Mouse (Mus musculus): ENCODE results near the gene Trmu. TPM values are rescaled to one million over a fixed set of nuclear protein-coding genes. Genes with fewer than 3 reads are reported as not detected.
"Not testable (repeated sequence)": the region's sequence is repeated elsewhere in the genome, so short reads cannot be mapped to it uniquely, and the experiment has no call there.

Gene Trmu
- 10 to 100 TPM; 22.7 to 24.2 TPM for total RNA-seq (2021)
- long read RNA-seq, experiment 1, transcript Trmu-201 (11 exons, 1,526 nt): major isoform, 21 of 32 reads
- long read RNA-seq, experiment 1, partial matches to known transcripts: 0 of 32 reads
- long read RNA-seq, experiment 1, other reads (novel, unspliced or antisense): 11 of 32 reads
- long read RNA-seq, experiment 2, transcript Trmu-201 (11 exons, 1,526 nt): major isoform, 8 of 12 reads
- long read RNA-seq, experiment 2, partial matches to known transcripts: 1 of 12 reads
- long read RNA-seq, experiment 2, other reads (novel, unspliced or antisense): 3 of 12 reads

- peak; percentile 91 to 93 for DNase-seq
Observed at GRCm38 (mm10) chr15:85878848-85879497, at the start of gene Trmu. TSS of gene Trmu (plus strand) at chr15:85879312.

GRCm38 (mm10) chr15:85829470-85829869 lies 49.6 kb upstream of the Trmu start:
- DNase-seq: no peak

- DNase-seq: peak; percentile 90 to 92
Observed at GRCm38 (mm10) chr15:85831954-85832590, 47.0 kb upstream of the Trmu start, which contains the start of gene Ttc38. TSS of gene Ttc38 (plus strand) at chr15:85832306.

- DNase-seq: no peak
Observed at GRCm38 (mm10) chr15:85832599-85832998, 46.5 kb upstream of the Trmu start.

GRCm38 (mm10) chr15:85835335-85835734 lies 43.8 kb upstream of the Trmu start:
- no peak for DNase-seq

- DNase-seq: no peak
Observed at GRCm38 (mm10) chr15:85836887-85837286, 42.2 kb upstream of the Trmu start.

GRCm38 (mm10) chr15:85840983-85841382 lies 38.1 kb upstream of the Trmu start:
- DNase-seq: peak in 1 of 2 experiments; percentile 22

- no peak for DNase-seq
Observed at GRCm38 (mm10) chr15:85841796-85842360, 37.2 kb upstream of the Trmu start.

- DNase-seq: no peak
Observed at GRCm38 (mm10) chr15:85845071-85845470, 34.0 kb upstream of the Trmu start.

- DNase-seq: no peak
Observed at GRCm38 (mm10) chr15:85851656-85852392, 27.3 kb upstream of the Trmu start.

- DNase-seq: peak in 1 of 2 experiments; percentile 12
Observed at GRCm38 (mm10) chr15:85858980-85859489, 20.1 kb upstream of the Trmu start.

GRCm38 (mm10) chr15:85859490-85860031 lies 19.6 kb upstream of the Trmu start, which contains the start of gene Gtse1:
TSS of gene Gtse1 (plus strand) at chr15:85859745.
- DNase-seq: peak; percentile 94 to 95

GRCm38 (mm10) chr15:85865913-85866312 lies 13.2 kb upstream of the Trmu start:
- DNase-seq: not testable (repeated sequence)

GRCm38 (mm10) chr15:85867696-85868095 lies 11.4 kb upstream of the Trmu start:
- peak; percentile 74 to 84 for DNase-seq

- DNase-seq: no peak
Observed at GRCm38 (mm10) chr15:85877336-85877735, 1.8 kb upstream of the Trmu start.

GRCm38 (mm10) chr15:85879498-85879895 lies 385 bp downstream of the Trmu start:
- peak; percentile 18 to 24 for DNase-seq

GRCm38 (mm10) chr15:85885606-85886005 lies 6.5 kb downstream of the Trmu start:
- DNase-seq: no peak

- no peak for DNase-seq
Observed at GRCm38 (mm10) chr15:85889235-85889634, 10.1 kb downstream of the Trmu start.

- no peak for DNase-seq
Observed at GRCm38 (mm10) chr15:85891971-85892370, 12.9 kb downstream of the Trmu start.

GRCm38 (mm10) chr15:85892498-85893118 lies 13.5 kb downstream of the Trmu start:
- DNase-seq: no peak

GRCm38 (mm10) chr15:85893871-85894270 lies 14.8 kb downstream of the Trmu start:
- peak; percentile 38 to 60 for DNase-seq

Data from adrenal gland, postnatal 36 days (tissue).